Mouse (Mus musculus) CH12.LX (cell line): ENCODE measurements around the gene Slc2a4. TPM values are rescaled to one million over a fixed set of nuclear protein-coding genes. Genes with fewer than 3 reads are reported as not detected.

Experiments used
- DNase-seq: peaks from one replicate; pipeline ENCODE4 v3.0.0-alpha.2; 2013; ENCODE audit errors: extremely low read depth
- H3K27ac ChIP-seq: 2 replicates; pipeline ENCODE4 v1.5.1; 2012; ENCODE audit warnings: low read depth, mild to moderate bottlenecking, control low read depth, moderate library complexity; ENCODE audit not compliant: insufficient read depth
- H3K27me3 ChIP-seq: replicated peaks from 2 replicates; pipeline ENCODE3; 2012; ENCODE audit warnings: inconsistent platforms
- H3K36me3 ChIP-seq, 2 experiments: replicated peaks in 1 of 2; 2 replicates each; pipeline versions ENCODE3 to v1.6.1; 2012; ENCODE audit warnings: inconsistent platforms in 1 of 2, low read length in 1 of 2, mild to moderate bottlenecking in 1 of 2, mixed read lengths in 1 of 2, moderate library complexity in 1 of 2; ENCODE audit not compliant: control insufficient read depth in 1 of 2, insufficient read depth in 1 of 2
- H3K4me1 ChIP-seq, 2 experiments: 2 replicates each; pipeline ENCODE4 v1.6.1; 2012; ENCODE audit warnings: inconsistent platforms in 1 of 2, moderate library complexity in 1 of 2; ENCODE audit not compliant: insufficient read depth in 2 of 2, control insufficient read depth in 1 of 2
- H3K4me2 ChIP-seq: 2 replicates; pipeline ENCODE4 v1.6.1; 2012; ENCODE audit warnings: low read depth, mild to moderate bottlenecking, control low read depth; ENCODE audit not compliant: poor library complexity, insufficient read depth, severe bottlenecking
- H3K4me3 ChIP-seq, 3 experiments: fragments of 150-350 bp in 1 of 3; sonication (generic) in 1 of 3; replicated peaks in 1 of 3; 2 replicates each; pipeline versions ENCODE3 to v1.5.1; 2011 to 2012; ENCODE audit warnings: low read depth in 2 of 3, low read length in 2 of 3, mild to moderate bottlenecking in 2 of 3, moderate library complexity in 2 of 3, control low read depth in 1 of 3, improper control_type of control experiment in 1 of 3, inconsistent platforms in 1 of 3, mixed read lengths in 1 of 3; ENCODE audit not compliant: poor library complexity in 1 of 3
- H3K79me2 ChIP-seq: replicated peaks from 2 replicates; pipeline ENCODE4 v1.6.1; 2012; ENCODE audit warnings: mild to moderate bottlenecking, moderate library complexity; ENCODE audit not compliant: control insufficient read depth, poor library complexity, insufficient read depth, severe bottlenecking; ENCODE audit errors: extremely low read depth
- H3K9ac ChIP-seq: 2 replicates; pipeline ENCODE4 v1.6.1; 2012; ENCODE audit warnings: low read depth, mild to moderate bottlenecking, control low read depth, moderate library complexity; ENCODE audit not compliant: insufficient read depth
- H3K9me3 ChIP-seq: replicated peaks from 2 replicates; pipeline ENCODE3; 2012; ENCODE audit warnings: low read length, inconsistent platforms, mixed read lengths
- BHLHE40 ChIP-seq: IDR thresholded peaks from 2 replicates; pipeline ENCODE4 v1.6.1; 2011; ENCODE audit warnings: mild to moderate bottlenecking, low read depth, low read length, improper control_type of control experiment
- CHD2 ChIP-seq: IDR thresholded peaks from 2 replicates; pipeline ENCODE4 v1.6.1; 2011; ENCODE audit warnings: low read length, improper control_type of control experiment
- CTCF ChIP-seq, 2 experiments: IDR thresholded peaks in 1 of 2; conservative IDR thresholded peaks in 1 of 2; 2 replicates each; pipeline ENCODE4 v1.5.1; 2011 to 2012; ENCODE audit warnings: low read depth in 2 of 2, low read length in 2 of 2, improper control_type of control experiment in 1 of 2, inconsistent platforms in 1 of 2, mild to moderate bottlenecking in 1 of 2, moderate library complexity in 1 of 2
- E2F4 ChIP-seq: IDR thresholded peaks from 2 replicates; pipeline ENCODE4 v1.6.1; 2011; ENCODE audit warnings: low read depth, low read length, improper control_type of control experiment; ENCODE audit not compliant: insufficient replicate concordance
- EP300 ChIP-seq: IDR thresholded peaks from 2 replicates; pipeline ENCODE4 v1.6.1; 2011; ENCODE audit warnings: low read length, improper control_type of control experiment
- ETS1 ChIP-seq: conservative IDR thresholded peaks from 2 replicates; pipeline ENCODE4 v1.6.1; 2012; ENCODE audit warnings: low read depth, mild to moderate bottlenecking, inconsistent platforms, low read length, improper control_type of control experiment, moderate library complexity
- GABPA ChIP-seq: IDR thresholded peaks from 2 replicates; pipeline ENCODE4 v1.6.1; 2012; ENCODE audit warnings: low read depth, low read length, improper control_type of control experiment, inconsistent platforms; ENCODE audit not compliant: insufficient replicate concordance
- HCFC1 ChIP-seq: IDR thresholded peaks from 2 replicates; pipeline ENCODE4 v1.6.1; 2012; ENCODE audit warnings: low read depth, mild to moderate bottlenecking, inconsistent platforms, low read length, improper control_type of control experiment
- IRF4 ChIP-seq: IDR thresholded peaks from 2 replicates; pipeline ENCODE4 v1.6.1; 2014; ENCODE audit warnings: low read depth, mild to moderate bottlenecking, inconsistent platforms, low read length, improper control_type of control experiment
- JUN ChIP-seq: IDR thresholded peaks from 2 replicates; pipeline ENCODE4 v1.6.1; 2011; ENCODE audit warnings: low read depth, mild to moderate bottlenecking, low read length, improper control_type of control experiment, moderate library complexity; ENCODE audit not compliant: insufficient read depth
- JUND ChIP-seq: conservative IDR thresholded peaks from 2 replicates; pipeline ENCODE4 v1.6.1; 2011; ENCODE audit warnings: low read depth, low read length, improper control_type of control experiment
- KAT2A ChIP-seq: IDR thresholded peaks from 2 replicates; pipeline ENCODE4 v1.6.1; 2012; ENCODE audit warnings: low read length, improper control_type of control experiment, inconsistent platforms; ENCODE audit not compliant: insufficient replicate concordance
- MAFK ChIP-seq: IDR thresholded peaks from 2 replicates; pipeline ENCODE4 v1.6.1; 2011; ENCODE audit warnings: low read length, improper control_type of control experiment; ENCODE audit not compliant: insufficient replicate concordance
- MAZ ChIP-seq: IDR thresholded peaks from 2 replicates; pipeline ENCODE4 v1.6.1; 2012; ENCODE audit warnings: low read depth, mild to moderate bottlenecking, inconsistent platforms, low read length, improper control_type of control experiment, moderate library complexity
- MYC ChIP-seq: IDR thresholded peaks from 2 replicates; pipeline ENCODE4 v1.6.1; 2011; ENCODE audit warnings: low read depth, mild to moderate bottlenecking, improper control_type of control experiment, low read length
- NELFE ChIP-seq: IDR thresholded peaks from 2 replicates; pipeline ENCODE4 v1.6.1; 2011; ENCODE audit warnings: low read depth, low read length, improper control_type of control experiment
- NRF1 ChIP-seq: IDR thresholded peaks from 2 replicates; pipeline ENCODE4 v1.6.1; 2014; ENCODE audit warnings: low read depth, mild to moderate bottlenecking, inconsistent platforms, low read length, improper control_type of control experiment, moderate library complexity
- PAX5 ChIP-seq: IDR thresholded peaks from 2 replicates; pipeline ENCODE4 v1.6.1; 2012; ENCODE audit warnings: low read length, inconsistent platforms, mixed read lengths
- POLR2A ChIP-seq: IDR thresholded peaks from 2 replicates; pipeline ENCODE4 v1.6.1; 2011; ENCODE audit warnings: low read depth, mild to moderate bottlenecking, improper control_type of control experiment, low read length
- RCOR1 ChIP-seq: conservative IDR thresholded peaks from 2 replicates; pipeline ENCODE4 v1.6.1; 2012; ENCODE audit warnings: low read depth, mild to moderate bottlenecking, inconsistent platforms, low read length, improper control_type of control experiment
- TBP ChIP-seq: conservative IDR thresholded peaks from 2 replicates; pipeline ENCODE4 v1.6.1; 2011; ENCODE audit warnings: low read depth, low read length, improper control_type of control experiment
- TCF12 ChIP-seq: IDR thresholded peaks from 2 replicates; pipeline ENCODE4 v1.6.1; 2014; ENCODE audit warnings: low read depth, mild to moderate bottlenecking, inconsistent platforms, low read length, improper control_type of control experiment
- UBTF ChIP-seq: IDR thresholded peaks from 2 replicates; pipeline ENCODE4 v1.6.1; 2012; ENCODE audit warnings: low read depth, mild to moderate bottlenecking, inconsistent platforms, low read length, improper control_type of control experiment, moderate library complexity
- USF1 ChIP-seq: IDR thresholded peaks from 2 replicates; pipeline ENCODE4 v1.6.1; 2014; ENCODE audit warnings: low read depth, mild to moderate bottlenecking, inconsistent platforms, low read length, improper control_type of control experiment
- ZC3H11A ChIP-seq: IDR thresholded peaks from 2 replicates; pipeline ENCODE4 v1.6.1; 2012; ENCODE audit warnings: low read depth, mild to moderate bottlenecking, inconsistent platforms, low read length, improper control_type of control experiment
- ZMIZ1 ChIP-seq: IDR thresholded peaks from 2 replicates; pipeline ENCODE4 v1.6.1; 2012; ENCODE audit warnings: low read depth, mild to moderate bottlenecking, inconsistent platforms, low read length, improper control_type of control experiment
- dilution Hi-C: fragments of 300-500 bp; cut with MboI; formaldehyde crosslinking; loops from 2 replicates; pipeline ENCODE4 v1.14.3; 2020; ENCODE audit warnings: low sequenced_read_pairs; ENCODE audit not compliant: extremely low pct_unique_long_range_greater_than_20kb, extremely low pct_ligation_motif_present
- in situ Hi-C: fragments of 300-500 bp; cut with MboI; formaldehyde crosslinking; loops from 3 replicates; pipeline ENCODE4 v1.14.3; 2019; ENCODE audit warnings: low sequenced_read_pairs, low pct_ligation_motif_present, low pct_unique_long_range_greater_than_20kb, mixed read lengths
- polyA plus RNA-seq: library from polyadenylated mRNA; unstranded; fragments of >175 nt; gene quantifications from 2 replicates; pipeline ENCODE4 v1.2.1, GENCODE M21; 2012; ENCODE audit warnings: low read depth; ENCODE audit not compliant: insufficient read length
- total RNA-seq, 2 experiments: library from RNA; depleted of rRNA; stranded (reverse); fragments of 300-350 nt in 1 of 2; fragments of >200 nt in 1 of 2; gene quantifications; 2 replicates each; pipeline ENCODE4 v1.2.3; 2012 to 2014

Slc2a4 gene
- total and polyA plus RNA-seq, 3 experiments: 2.3 to 3.8 (median 2.6) TPM

GRCm38 (mm10) chr11:69997070-69997509 is 49.1 kb upstream of the Slc2a4 start (continued):
- peak; percentile 79 for TF ChIP-seq NELFE
- peak; percentile 82 for TF ChIP-seq CHD2
- peak; percentile 67 for TF ChIP-seq TCF12
- no peak for TF ChIP-seq PAX5
- no peak for TF ChIP-seq CTCF (conservative IDR thresholded peaks at IDR 0.05 in 1 of 2, IDR thresholded peaks at IDR 0.05 in 1 of 2; ENCODE audit: low read depth in 2 of 2, low read length in 2 of 2)
- TF ChIP-seq ZMIZ1: peak; percentile 93
- TF ChIP-seq EP300: no peak
- no peak for TF ChIP-seq KAT2A
- no peak for TF ChIP-seq JUND
- TF ChIP-seq, all 38 proteins: peak for 18

- Histone ChIP-seq H3K9me3 (no peaks in the 10 kb centered on the region), H3K4me1 (peaks cover 15 to 56% of the 10 kb centered on the region in 2 experiments; a peak in 3 of 4 replicates), H3K4me3 (peak overlapping the region; percentile 89 to 99 (median 91)), H3K27me3 (no peaks in the 10 kb centered on the region), H3K36me3 (peaks cover 43 to 49% of the 10 kb centered on the region in 2 experiments), H3K79me2 (peaks cover 57% of the 10 kb centered on the region), H3K27ac (peak overlapping the region; percentile 73), H3K4me2 (0 out of 2 replicates have a peak overlapping the region, but pooled peaks have one; percentile 86), H3K9ac (peak overlapping the region; percentile 94)
- in situ Hi-C loops (no loop called here), dilution Hi-C loops (no loop called here)
- DNase-seq: peak; percentile 43
- TF ChIP-seq UBTF: peak; percentile 66; the same call in 1 of the 2 replicates
- no peak for TF ChIP-seq ETS1
- peak; percentile 25 for TF ChIP-seq MAZ
- TF ChIP-seq MAFK: no peak
- TF ChIP-seq PAX5: no peak
- no peak for TF ChIP-seq MYC
- no peak for TF ChIP-seq GABPA
- no peak for TF ChIP-seq ZC3H11A
- no peak for TF ChIP-seq JUND
- no peak for TF ChIP-seq CTCF (conservative IDR thresholded peaks at IDR 0.05 in 1 of 2, IDR thresholded peaks at IDR 0.05 in 1 of 2; ENCODE audit: low read depth in 2 of 2, low read length in 2 of 2)
- peak; percentile 34 for TF ChIP-seq HCFC1
- TF ChIP-seq E2F4: no peak
- no peak for TF ChIP-seq JUN
- no peak for TF ChIP-seq NELFE
- no peak for TF ChIP-seq EP300
- no peak for TF ChIP-seq POLR2A
- no peak for TF ChIP-seq KAT2A
- TF ChIP-seq USF1: no peak
- no peak for TF ChIP-seq TBP
- TF ChIP-seq TCF12: no peak; the same call in 1 of the 2 replicates
- TF ChIP-seq ZMIZ1: no peak; the same call in 1 of the 2 replicates
- TF ChIP-seq NRF1: no peak
- no peak for TF ChIP-seq BHLHE40
- no peak; the same call in 1 of the 2 replicates for TF ChIP-seq RCOR1
- no peak for TF ChIP-seq IRF4
Measured at GRCm38 (mm10) chr11:69996161-69997061, 48.4 kb upstream of the Slc2a4 start.
